Mouse (Mus musculus): ENCODE results near the gene Serpina1e. TPM values are rescaled to one million over a fixed set of nuclear protein-coding genes. Genes with fewer than 3 reads are reported as not detected.

The Serpina1e gene
- total RNA-seq (2014; fragmentation: Nextera tagmentation) = not detected in 2 replicates
- not detected in 2 replicates for total RNA-seq (2017)

DNA sequence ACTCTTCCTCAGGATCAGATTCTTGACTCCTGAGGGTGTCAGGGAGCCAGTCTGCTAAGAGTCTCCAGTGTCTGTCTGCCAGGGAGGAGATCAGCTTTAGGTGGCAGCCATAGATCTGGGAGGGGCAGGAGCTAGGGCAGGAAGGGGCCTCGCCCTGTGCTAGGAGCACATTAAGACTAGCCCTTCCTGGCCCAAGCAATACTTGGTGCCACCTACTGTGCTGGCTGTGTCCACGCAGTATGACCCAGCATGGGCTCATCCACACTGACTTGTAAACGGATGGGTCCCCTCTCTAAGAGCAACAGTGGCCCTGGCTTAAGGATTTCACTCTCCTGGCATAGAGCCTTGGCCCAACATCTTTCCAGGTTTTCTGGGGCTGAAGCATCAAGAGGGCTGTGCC lies at the start of gene Serpina1e:
TSS of gene Serpina1e (minus strand) at position 178 of the 400 bp plus-strand sequence.
- ATAC-seq (replicated peaks; ENCODE audit: poor library complexity, severe bottlenecking) = no peak

DNA sequence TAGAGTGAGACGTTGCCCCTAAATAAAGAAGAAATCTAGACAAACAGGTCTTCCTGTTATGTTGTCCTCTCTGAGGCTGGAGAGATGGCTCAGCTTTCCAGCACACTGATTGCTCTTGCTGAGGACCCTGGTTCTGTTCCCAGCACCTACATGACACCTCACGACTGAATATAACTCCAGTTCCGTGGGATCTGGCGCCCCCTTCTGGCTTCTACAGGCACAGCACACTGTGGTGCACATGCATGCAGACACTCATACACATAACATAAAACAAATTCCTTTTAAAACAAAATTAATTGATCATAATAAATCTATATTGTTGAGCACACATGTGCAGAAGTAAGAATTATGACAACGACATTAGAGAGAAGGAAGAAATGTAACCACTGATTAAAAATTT lies 45.9 kb upstream of the Serpina1e start:
- no peak for ATAC-seq (replicated peaks; ENCODE audit: poor library complexity, severe bottlenecking)

DNA sequence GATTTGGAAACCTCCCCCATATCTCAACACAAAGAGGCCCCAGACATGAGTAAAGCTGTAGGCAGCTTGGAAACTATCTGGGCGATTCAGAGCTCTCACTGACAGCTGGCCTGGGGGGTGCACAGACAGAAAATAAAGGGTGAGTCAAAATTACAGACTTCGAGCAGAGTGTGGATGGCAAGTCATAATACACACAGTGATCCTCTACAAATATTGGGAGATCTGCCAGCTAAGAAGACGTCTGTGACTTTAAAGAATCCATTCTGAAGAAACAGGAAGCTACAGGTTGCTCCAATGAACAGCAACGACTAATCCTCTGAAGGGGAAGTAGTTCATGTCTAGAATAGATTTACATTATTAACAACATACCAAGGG lies 44.5 kb upstream of the Serpina1e start:
- ATAC-seq (replicated peaks; ENCODE audit: poor library complexity, severe bottlenecking) = peak; percentile 81

DNA sequence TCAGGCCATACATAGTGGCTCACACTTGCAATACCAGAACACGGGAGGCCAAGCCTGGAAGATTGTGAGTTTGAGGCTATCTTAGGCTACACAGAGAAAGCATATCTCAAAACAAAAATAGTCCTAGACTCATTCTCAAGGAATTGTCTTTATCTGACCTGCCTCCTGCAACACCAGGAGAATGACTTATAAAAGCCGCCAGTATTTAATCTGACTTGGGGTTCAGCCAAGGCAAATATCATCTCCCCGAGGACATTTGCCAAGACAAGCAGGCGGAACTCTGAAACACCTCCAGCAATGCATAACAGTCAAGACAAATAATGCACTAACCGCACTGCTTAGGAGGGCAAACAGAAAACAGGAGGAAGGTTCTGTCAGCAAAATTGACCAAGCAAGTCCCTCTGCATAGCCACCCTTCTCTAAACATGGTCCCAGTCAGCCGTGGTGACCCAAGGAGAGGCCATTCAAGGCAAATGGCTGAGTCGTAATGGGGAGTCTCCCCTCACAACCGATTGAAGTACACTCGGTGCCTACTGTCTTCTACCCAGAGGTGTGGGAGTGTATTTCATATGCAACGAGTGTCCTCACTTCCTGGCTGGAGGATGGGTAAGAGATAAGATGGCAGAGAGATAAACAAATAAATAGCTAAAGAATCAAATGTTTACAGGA lies 43.9 kb upstream of the Serpina1e start:
- ATAC-seq (replicated peaks; ENCODE audit: poor library complexity, severe bottlenecking) = no peak

DNA sequence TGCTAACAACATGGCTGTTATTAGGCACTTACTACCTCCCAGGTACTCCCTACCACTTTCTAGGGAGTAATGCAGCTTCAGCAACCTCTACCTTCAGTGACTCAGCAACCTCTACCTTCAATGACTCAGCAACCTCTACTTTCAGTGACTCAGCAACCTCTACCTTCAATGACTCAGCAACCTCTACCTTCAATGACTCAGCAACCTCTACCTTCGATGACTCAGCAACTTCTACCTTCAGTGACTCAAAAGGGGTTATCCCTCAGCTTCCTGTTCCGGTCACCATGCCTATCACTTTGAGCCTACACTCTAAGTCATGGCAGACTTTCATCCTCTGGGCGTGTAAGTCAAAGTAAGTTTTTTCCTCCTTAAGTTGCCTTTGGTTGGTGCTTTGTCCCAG lies 41.8 kb upstream of the Serpina1e start:
- peak; percentile 47; the same call in 1 of the 2 replicates for ATAC-seq (replicated peaks; ENCODE audit: poor library complexity, severe bottlenecking)

DNA sequence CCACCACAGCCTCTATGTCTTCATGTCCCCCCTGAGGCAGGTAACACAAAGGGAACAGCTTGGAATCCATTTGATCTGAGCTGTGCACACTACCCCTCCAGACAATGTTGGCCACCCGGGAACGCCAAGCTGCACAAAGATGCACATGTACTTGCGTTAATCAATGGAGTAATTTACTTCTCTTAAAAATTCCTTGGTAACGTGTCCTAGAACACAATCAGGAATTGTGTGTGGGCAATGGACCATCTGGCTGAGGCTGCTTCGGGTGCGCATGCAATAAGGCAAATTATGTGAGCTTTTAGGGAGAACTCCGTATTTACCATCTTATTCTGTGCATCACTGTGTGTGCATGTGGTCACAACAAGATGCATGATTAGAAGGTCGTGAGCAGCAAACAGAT lies 40.8 kb upstream of the Serpina1e start:
- no peak for ATAC-seq (replicated peaks; ENCODE audit: poor library complexity, severe bottlenecking)

DNA sequence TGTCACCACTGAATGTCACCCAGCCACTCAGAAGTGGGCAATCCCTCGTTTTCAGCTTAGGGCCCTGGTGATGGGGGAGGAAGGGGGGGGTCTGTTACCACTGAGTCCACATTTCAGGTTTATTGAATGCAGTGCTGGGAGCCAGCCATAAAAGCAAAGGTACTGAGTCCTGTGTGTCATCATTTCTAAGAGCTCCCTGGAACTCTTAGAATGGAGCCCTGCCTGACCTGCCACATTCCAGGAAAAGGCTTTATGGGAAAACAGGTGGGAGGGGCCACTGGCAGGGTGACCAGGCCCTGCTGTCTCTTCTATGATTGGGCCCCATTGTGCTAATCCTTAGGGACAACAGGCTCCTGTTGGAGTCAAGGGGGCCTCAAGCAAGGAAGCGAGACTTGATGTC lies 37.7 kb upstream of the Serpina1e start:
- no peak for ATAC-seq (replicated peaks; ENCODE audit: poor library complexity, severe bottlenecking)

DNA sequence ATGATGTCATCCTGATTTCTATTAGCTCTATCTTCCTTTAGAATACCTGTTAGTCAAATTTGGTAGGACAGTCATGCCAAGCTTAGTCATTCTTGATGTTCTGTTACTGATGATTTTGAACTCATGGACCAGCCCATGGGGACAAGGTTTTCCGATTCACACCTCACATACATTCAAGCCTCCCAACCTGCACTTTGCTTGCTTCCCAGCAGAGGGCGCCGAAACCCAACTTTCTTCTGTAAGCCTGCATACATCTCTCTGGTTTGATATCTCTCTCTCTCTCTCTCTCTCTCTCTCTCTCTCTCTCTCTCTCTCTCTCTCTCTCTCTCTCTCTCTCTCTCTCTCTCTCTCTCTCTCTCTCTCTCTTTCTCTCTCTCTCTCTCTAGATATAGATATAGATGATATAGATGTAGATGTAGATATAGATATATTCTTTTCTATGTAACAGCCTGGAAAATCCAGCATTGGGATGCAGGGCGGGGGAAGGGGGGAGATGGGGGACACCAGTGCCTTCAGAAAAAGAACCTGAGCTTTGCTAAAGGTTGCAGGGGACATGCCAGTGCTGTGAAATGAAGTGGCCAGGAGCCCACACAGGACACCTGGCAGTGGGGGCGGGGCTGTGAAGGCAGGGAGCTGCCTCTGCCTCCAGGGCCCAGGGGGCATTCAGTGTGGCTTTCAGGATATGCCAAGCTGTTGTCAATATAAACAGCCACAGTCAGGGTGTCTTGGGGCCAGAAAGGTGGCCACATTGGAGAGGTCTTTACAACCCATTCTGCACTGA lies 36.7 kb upstream of the Serpina1e start:
- peak; percentile 38 for ATAC-seq (replicated peaks; ENCODE audit: poor library complexity, severe bottlenecking)

DNA sequence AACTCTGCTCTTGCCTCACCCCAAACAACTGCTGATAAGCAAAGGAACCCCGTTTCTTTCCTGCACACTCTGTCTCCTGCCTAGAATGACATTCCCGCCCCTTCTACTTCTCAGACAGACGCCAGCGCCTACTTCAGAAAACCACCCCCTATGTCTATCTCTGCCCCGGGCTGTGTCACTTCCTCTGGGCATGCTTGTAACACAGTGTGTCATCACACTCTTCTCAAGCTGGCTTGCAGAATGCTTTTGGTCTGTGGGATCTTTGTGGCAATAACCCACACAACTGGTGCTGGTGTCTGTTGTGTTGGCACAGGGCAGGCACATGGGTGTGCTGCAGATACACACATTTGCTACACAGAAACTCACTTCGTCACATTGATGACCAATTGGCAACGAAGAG lies 34.2 kb upstream of the Serpina1e start:
- peak; percentile 78 for ATAC-seq (replicated peaks; ENCODE audit: poor library complexity, severe bottlenecking)

DNA sequence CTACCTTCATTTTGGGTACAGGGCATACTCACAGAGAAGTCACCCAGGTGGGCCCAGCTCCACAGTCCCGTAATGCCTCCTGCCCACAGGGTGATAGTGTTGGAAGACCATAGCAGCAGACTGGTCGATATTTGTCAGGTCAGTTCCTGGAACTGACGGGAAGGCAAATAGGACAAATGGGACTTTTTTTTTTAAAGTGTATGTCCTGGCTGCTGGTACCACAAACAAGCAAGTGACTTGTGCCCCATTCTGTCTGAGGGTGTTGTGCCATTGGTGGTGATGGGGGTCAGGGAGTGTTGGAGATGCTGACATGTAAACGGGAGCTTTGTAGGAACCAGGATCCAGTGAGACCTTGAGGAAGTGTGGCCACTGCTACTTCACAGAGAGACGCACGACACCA lies 31.1 kb upstream of the Serpina1e start, which contains the start of gene Serpina11:
TSS of gene Serpina11 (minus strand) at position 101 of the 400 bp plus-strand sequence.
- ATAC-seq (replicated peaks; ENCODE audit: poor library complexity, severe bottlenecking) = no peak

DNA sequence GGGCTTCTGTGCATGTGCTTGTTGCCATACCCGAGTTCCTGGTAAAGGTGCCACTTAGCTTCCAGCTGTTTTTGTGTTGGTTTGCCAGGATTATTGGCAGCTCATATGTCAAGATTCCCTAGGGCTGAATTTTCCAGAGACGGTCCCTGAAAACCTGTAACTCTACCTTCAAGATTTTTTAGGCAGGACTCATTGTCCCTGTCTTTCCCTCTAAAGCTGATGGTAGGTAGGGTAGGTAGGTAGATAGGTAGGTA lies 30.7 kb upstream of the Serpina1e start:
- no peak for ATAC-seq (replicated peaks; ENCODE audit: poor library complexity, severe bottlenecking)

DNA sequence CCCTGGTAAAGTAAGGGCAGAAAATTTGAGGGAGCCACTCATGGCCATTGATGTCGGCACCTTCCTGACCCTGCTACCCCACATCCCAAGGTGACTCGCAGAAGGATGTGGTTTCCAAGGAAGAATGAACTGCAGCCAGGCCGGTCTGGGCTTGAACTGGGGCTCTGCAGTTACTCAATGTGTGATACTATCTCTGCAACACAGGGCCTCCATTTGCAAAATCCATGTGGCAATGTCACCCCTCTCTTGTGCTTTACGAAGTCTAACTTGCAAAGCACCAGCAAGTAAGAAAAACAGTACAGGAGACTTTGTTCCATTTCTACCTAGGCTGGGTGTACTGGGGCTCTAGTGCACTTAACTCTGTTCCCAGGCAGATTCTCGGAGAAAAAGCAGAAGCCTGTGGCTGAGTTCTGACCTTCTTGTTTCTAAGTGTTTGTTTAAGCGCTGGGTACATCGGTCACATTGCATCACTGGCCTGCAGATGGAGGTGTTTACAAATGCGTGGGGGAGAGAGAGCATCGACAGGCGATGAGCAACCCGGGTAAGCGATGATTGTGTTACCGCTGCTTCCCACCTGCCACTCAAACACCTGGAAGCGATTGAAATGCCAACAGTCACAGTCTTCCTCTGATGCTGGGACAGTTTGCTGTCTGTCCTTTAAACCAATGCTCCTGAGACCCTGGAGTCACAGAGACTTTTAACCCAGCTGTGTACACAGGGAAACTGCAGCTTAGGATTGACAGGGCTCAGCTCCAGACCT lies 30.2 kb upstream of the Serpina1e start:
- peak; percentile 33 for ATAC-seq (replicated peaks; ENCODE audit: poor library complexity, severe bottlenecking)

DNA sequence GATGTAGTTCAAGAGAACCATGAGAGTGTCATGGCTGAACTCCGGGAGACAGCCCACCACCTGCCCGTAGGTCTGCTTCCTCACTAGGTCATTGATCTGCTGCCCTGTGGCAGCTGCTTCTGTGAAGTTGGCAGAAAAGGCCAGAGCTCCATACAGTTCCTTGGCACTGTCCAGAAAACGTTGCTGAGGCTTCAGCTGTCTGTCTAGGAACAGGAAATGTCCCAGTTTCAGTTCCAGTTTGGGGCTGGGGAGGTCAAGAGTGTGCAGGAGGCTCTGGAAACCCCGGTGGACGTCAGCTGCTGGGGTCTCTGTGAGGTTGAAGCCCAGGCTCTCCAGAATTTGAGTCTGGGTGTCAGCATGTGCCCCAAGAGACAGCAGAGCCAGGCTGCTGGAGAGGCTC lies 27.1 kb upstream of the Serpina1e start:
- peak; percentile 60 for ATAC-seq (replicated peaks; ENCODE audit: poor library complexity, severe bottlenecking)

DNA sequence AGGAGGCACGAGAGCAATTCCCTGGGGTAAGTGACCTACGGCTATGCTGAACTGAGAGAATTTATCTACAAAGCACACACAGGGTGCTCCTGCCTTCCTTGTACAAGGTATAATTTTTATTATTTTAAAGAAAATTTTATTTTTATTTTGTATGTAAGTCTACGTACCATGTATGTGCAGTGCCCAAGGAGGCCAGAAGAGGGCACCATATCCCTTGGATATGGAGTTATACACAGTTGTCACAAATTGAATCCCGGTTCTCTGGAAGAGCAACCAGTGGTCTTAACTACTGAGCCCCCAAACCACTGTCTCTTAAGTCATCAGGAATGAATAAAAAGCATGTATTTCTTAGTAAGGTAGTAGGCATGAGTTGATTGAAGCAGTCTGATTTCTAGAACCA lies 26.2 kb upstream of the Serpina1e start:
- 0 out of 2 replicates have a peak, but pooled peaks have one; percentile 20 for ATAC-seq (replicated peaks; ENCODE audit: poor library complexity, severe bottlenecking)

DNA sequence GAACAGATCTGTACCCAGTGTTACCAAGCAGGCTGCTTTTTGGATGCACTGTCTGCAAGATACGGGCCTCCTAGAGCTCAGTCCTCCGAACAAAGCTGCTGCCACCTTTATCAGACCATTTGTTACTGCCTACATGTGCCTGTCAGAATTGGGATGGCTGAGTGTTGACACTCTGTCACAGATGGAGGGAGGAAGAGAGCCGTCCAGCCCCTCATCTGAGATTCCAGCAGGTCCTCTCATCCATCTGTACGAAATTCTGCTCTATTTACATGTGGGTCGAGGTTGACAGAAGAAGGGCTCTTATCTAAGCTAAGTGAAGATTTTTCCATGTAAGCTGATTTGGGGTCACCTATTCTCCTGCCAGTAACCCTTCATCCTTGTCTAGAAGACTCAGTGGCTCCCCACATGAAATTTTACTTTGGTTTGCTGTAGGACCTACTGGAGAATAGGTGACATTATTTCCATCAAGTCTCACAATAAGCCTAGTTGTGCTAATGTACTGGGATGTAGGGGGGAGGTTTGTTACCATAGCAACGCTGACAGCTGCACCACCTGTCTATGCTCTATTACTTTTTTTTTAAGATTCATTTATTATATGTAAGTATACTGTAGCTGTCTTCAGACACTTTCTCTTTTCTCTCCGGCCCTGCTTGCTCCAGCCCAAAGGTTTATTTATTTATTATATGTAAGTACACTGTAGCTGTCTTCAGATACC lies 23.0 kb upstream of the Serpina1e start:
- no peak for ATAC-seq (replicated peaks; ENCODE audit: poor library complexity, severe bottlenecking)

DNA sequence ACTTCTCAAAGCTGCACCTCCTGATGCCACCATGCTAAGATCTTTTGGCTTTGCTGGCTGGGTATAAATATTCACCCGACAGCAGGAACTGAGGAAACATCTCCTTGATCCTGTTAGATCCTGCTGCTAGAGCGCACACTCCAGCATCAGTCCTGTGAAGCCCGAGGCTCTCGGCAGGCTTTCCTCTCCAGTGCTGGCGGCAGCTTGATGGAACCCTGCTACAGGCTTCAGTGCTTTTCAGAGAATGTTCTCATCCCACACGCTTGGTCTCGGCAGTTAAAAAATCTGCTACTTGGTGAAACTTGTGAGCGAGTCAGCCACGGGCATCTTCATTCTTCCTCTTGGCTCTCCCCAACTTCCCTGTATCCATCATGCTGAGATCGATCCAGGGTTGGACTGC lies 19.5 kb upstream of the Serpina1e start:
- ATAC-seq (replicated peaks; ENCODE audit: poor library complexity, severe bottlenecking) = no peak

DNA sequence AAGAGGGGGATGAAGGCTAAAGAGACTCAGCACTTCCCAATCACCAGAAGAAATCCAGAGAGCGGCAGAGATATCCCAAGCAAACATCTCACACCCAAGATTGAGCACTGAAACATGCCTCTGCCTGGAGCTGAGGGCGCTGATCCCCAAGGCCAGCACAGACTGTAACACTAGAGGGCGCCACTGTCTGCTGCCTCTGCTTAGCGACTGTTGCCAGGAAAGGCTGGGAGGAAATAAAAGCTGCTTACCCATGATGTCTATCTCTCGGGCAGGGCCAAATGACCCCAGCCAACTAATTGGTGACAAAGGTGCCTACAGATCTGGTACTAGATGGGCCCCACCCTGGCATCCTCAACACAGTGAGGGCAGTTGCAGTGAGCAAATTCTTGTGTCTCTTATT lies 19.1 kb upstream of the Serpina1e start:
- ATAC-seq (replicated peaks; ENCODE audit: poor library complexity, severe bottlenecking) = peak; percentile 85

DNA sequence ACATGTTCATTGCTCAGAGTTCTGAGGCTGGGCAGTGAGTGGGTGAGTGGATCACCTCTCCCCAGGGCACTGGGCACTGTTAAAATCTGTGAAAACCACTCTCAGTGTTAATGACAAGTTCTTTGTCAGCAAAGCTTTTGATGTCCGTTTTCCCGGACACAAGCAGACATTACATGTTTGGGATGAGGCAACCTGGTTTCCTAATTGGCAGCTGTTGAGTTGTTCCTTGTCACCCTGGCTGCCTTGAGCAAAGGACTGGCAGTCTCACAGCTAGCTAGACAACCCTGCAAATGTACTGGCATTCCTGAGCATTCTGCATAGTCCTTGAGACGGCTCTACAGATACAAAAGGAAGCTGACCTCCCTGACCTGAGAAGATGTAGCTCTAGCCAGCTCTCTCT lies 18.3 kb upstream of the Serpina1e start:
- no peak for ATAC-seq (replicated peaks; ENCODE audit: poor library complexity, severe bottlenecking)

DNA sequence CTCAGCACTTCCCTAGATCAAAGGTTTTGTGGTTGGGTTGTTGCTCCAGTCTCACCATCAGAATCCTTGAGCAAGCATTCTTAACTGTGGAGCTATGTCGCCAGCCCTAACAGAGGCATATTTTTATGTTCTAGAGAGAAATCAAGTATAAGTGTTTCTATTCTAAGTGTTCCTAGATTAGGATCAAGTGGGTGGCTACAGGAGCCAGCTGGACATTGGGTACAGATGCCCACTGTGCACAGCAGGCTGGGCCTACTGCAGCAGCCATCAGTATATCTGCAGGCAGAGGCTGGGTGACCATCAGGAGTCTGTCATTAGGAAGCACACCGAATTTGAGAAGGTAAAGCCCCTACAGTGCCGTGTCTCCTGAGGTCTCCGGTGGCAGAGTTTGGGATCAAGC lies 12.3 kb upstream of the Serpina1e start:
- no peak for ATAC-seq (replicated peaks; ENCODE audit: poor library complexity, severe bottlenecking)

DNA sequence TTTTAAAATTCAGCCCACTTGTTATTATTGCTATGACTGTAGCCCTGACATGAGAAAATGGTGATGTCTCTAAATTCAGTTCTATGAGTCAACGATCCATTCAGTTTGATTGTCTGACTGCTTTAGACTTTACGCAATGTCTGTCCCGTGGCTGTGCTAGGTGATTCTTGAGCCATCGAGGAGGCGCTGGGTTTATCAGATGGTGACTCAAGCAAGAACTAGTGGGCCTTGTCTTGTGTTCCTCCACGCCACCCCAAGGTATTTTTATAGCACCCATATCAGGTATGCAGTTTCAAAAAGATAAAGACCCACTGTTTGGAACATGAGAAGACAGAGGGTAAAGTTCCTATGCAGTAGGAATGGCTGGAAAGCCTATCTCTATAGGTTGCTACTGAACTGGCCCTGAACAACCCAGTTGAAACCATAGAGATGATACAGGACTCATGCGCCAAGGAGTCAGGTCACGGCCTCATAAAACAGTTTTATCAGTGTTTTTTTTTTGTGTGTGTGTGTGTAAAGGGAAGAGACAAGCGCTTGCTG lies 10.9 kb upstream of the Serpina1e start:
- ATAC-seq (replicated peaks; ENCODE audit: poor library complexity, severe bottlenecking) = no peak

Measured in granulocyte monocyte progenitor cell, adult 5-6 weeks (primary cell).